Mouse (Mus musculus) adipose tissue, adult 10 weeks (tissue): ENCODE data around the gene Eci2. TPM values are rescaled to one million over a fixed set of nuclear protein-coding genes. Genes with fewer than 3 reads are reported as not detected.

Source experiments
- polyA plus RNA-seq: library from polyadenylated mRNA; stranded (reverse); fragments of 350-450 nt; fragmentation: Illumina TruSeq; extraction: RNeasy Lipid Tissue Mini Kit (QIAGEN cat#74804); gene quantifications from one replicate; pipeline ENCODE4 v1.2.3, GENCODE M21; 2014; ENCODE audit warnings: low read depth, low replicate concordance

Eci2 gene
- polyA plus RNA-seq = 107 TPM

GRCm38 (mm10) chr13:35026879-35027278, at the start of gene Eci2:
TSS of gene Eci2 (minus strand) at chr13:35027096.

GRCm38 (mm10) chr13:34963511-34964397, 63.1 kb downstream of the Eci2 start, which contains the start of gene Eci3:
TSS of gene Eci3 (minus strand) at chr13:34963810.

Other genes with a start within 250 kb of the Eci2 start
- gene Prpf4b, start 151.8 kb downstream of the Eci2 start, polyA plus RNA-seq = 55.1 TPM
- gene Fam217a, start 102.8 kb downstream of the Eci2 start, polyA plus RNA-seq = 6.8 TPM
- gene 4933417A18Rik, start 102.7 kb downstream of the Eci2 start, polyA plus RNA-seq = 1.4 TPM
- 8.5 TPM for gene Eci3, start 63.3 kb downstream of the Eci2 start, polyA plus RNA-seq